ENCODE assay signal across 9 mouse cellular contexts in the genomic region with DNA sequence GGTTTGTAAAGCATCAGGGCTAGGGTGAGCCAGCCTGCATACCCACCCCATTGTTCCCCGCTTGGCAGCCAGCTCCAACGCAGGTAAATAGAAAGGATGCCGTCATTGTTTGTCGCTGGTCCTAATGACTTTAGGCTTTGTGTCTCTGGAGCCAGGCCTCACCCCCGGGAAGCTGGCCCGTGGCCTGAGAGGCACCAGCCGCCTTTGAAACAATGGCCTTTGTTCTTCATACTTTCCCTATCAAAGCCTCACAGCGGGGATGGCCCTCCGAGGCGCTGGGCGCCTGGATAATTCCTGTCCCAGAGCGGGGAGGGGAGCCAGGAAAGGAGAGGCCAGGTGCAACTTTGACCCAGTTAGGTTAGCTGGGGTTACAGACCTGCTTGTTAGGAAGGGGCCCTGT.
DNase-seq lines count a peak whose midpoint lies in the region; ATAC-seq and TF ChIP-seq lines count a peak whose summit lies in the region.
"Had no signal": no experiment of that assay in that cellular context is flagged by ENCODE, and none has a peak within 500 bp of the region (broad histone marks: within the 10 kb centered on the region; RNA-seq: fewer than 3 reads in every experiment).

No protein-coding gene starts in this region.

- H3K27ac ChIP-seq in brown adipose tissue, adult 24 weeks (replicated peaks; ENCODE audit: low read depth, low read length), result peak overlapping the region; percentile 99
- peak overlapping the region; percentile 81 for H3K27ac ChIP-seq in gastrocnemius, adult 2 months
- no peak overlapping the region for H3K27ac ChIP-seq in midbrain, embryonic 16.5 days (ENCODE audit: low read length)
- H3K27ac ChIP-seq in liver, embryonic 11.5 days (ENCODE audit: low read depth, low read length), result no peak overlapping the region
- H3K27ac ChIP-seq: hindbrain, embryonic 15.5 days had no signal

- H3K4me2 ChIP-seq in midbrain, embryonic 16.5 days (ENCODE audit: low read length), result no peak overlapping the region
- H3K4me2 ChIP-seq in liver, embryonic 11.5 days, result no peak overlapping the region
- H3K4me2 ChIP-seq: hindbrain, embryonic 15.5 days had no signal

- intact Hi-C loops in gastrocnemius, adult 2 months (cut with DNase I), result loop anchor here (5.0 to 10.0 kb wide), 3 partner anchors 73 to 619 kb away; a partner anchor contains a TSS

- no peaks in the 10 kb centered on the region for H3K36me3 ChIP-seq in midbrain, embryonic 16.5 days (ENCODE audit: control insufficient read depth, insufficient read depth, low read length)
- H3K36me3 ChIP-seq in liver, embryonic 11.5 days (ENCODE audit: control insufficient read depth, insufficient read depth, low read length), result no peaks in the 10 kb centered on the region
- H3K36me3 ChIP-seq: hindbrain, embryonic 15.5 days had no signal

- TF ChIP-seq CTCF in gastrocnemius, adult 2 months (IDR thresholded peaks at IDR 0.05), result no peak

- peak overlapping the region; percentile 41; the same call in 1 of the 2 replicates for H3K9ac ChIP-seq in midbrain, embryonic 16.5 days (ENCODE audit: low read depth, low read length)
- H3K9ac ChIP-seq in liver, embryonic 11.5 days (ENCODE audit: low read depth, low read length), result no peak overlapping the region
- H3K9ac ChIP-seq: hindbrain, embryonic 15.5 days had no signal

- 0 out of 2 replicates have a peak, but pooled peaks cover 2% of the 10 kb centered on the region for H3K27me3 ChIP-seq in midbrain, embryonic 16.5 days (ENCODE audit: control insufficient read depth, insufficient read depth, low read depth, low read length)
- no peaks in the 10 kb centered on the region; the same call in 1 of the 2 replicates for H3K27me3 ChIP-seq in liver, embryonic 11.5 days (replicated peaks; ENCODE audit: control insufficient read depth, insufficient read depth, low read length)

- no peaks in the 10 kb centered on the region for H3K9me3 ChIP-seq in midbrain, embryonic 16.5 days (replicated peaks; ENCODE audit: control insufficient read depth, low read length, poor library complexity, severe bottlenecking)
- no peaks in the 10 kb centered on the region for H3K9me3 ChIP-seq in liver, embryonic 11.5 days (ENCODE audit: control insufficient read depth, low read length)
- H3K9me3 ChIP-seq: hindbrain, embryonic 15.5 days had no signal

- peak; percentile 60 to 65 for DNase-seq in layer of hippocampus, adult 8-10 months (ENCODE audit: low spot score in 2 of 2)
- DNase-seq in layer of hippocampus, adult 9-10 months (ENCODE audit: low spot score), result no peak
- peak; percentile 62 for DNase-seq in gastrocnemius, adult 2 months
- peak; percentile 39 to 55 for DNase-seq in kidney, postnatal 4 days
- no peak for DNase-seq in spleen, postnatal 4 days (ENCODE audit: low spot score in 2 of 2)
- no peak for DNase-seq in liver, embryonic 11.5 days (ENCODE audit: low spot score)

- no peak for ATAC-seq in midbrain, embryonic 16.5 days
- ATAC-seq in liver, embryonic 11.5 days (replicated peaks; ENCODE audit: low FRiP score), result no peak

- no peak overlapping the region for H3K4me3 ChIP-seq in brown adipose tissue, adult 24 weeks (ENCODE audit: insufficient read depth, low read depth, low read length)
- H3K4me3 ChIP-seq in gastrocnemius, adult 2 months, result no peak overlapping the region
- no peak overlapping the region for H3K4me3 ChIP-seq in midbrain, embryonic 16.5 days (ENCODE audit: low read depth, low read length)
- no peak overlapping the region for H3K4me3 ChIP-seq in liver, embryonic 11.5 days (ENCODE audit: low read depth, low read length)
- H3K4me3 ChIP-seq: hindbrain, embryonic 15.5 days had no signal

- peaks cover 28% of the 10 kb centered on the region for H3K4me1 ChIP-seq in brown adipose tissue, adult 24 weeks (ENCODE audit: control insufficient read depth, insufficient read depth, insufficient read length, low read length)
- H3K4me1 ChIP-seq in midbrain, embryonic 16.5 days (ENCODE audit: control insufficient read depth, insufficient read depth, low read length), result peaks cover 4% of the 10 kb centered on the region; the same call in 1 of the 2 replicates
- no peaks in the 10 kb centered on the region for H3K4me1 ChIP-seq in liver, embryonic 11.5 days (replicated peaks; ENCODE audit: control insufficient read depth, insufficient read depth, low read length)

- WGBS in midbrain, embryonic 16.5 days, result 3% methylated on average over 12 of the region's 12 CpGs
- whole genome bisulfite sequencing in liver, embryonic 11.5 days, result 20% methylated on average over 12 of the region's 12 CpGs

Comparison
In these comparisons a context has a peak if more than half of its experiments do, and no peak if none do; other contexts are left out.
1. DNase-seq: peak in layer of hippocampus, adult 8-10 months (2 of 2), gastrocnemius, adult 2 months (single experiment) and kidney, postnatal 4 days (2 of 2); none in layer of hippocampus, adult 9-10 months (single experiment), spleen, postnatal 4 days (0 of 2) and liver, embryonic 11.5 days (single experiment).
2. H3K27ac ChIP-seq: peak in brown adipose tissue, adult 24 weeks (single experiment) and gastrocnemius, adult 2 months (single experiment); none in midbrain, embryonic 16.5 days (single experiment) and liver, embryonic 11.5 days (single experiment).